Mouse (Mus musculus) embryo, embryonic 9.5 days (tissue): ENCODE data around the gene Fetub.

Experiments
- DNase-seq: peaks from one replicate; pipeline ENCODE4 v3.0.0-alpha.2; 2017; ENCODE audit errors: extremely low spot score

Fetub gene

DNA sequence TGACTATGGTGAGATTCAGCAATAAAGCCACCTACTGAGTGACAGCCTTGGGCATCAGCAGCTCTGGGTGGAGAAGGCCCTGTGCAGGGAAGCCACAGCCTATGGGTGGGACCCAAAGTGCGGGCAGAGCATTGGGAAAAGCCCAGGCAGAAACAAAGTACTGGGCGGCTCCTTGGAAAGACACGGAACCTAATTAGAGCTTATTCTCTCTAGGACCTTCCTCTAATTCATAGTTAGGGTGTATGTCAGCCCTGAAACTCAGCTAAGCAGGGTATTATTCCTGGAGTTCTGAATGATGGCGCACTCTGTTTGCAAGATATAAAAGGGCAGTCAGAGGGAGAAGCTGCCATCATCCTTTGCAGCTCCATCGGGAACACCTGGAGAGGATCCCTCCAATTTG is at the start of gene Fetub:
Gene Fetub (plus strand): TSS at position 301 of the 400 bp plus-strand sequence.
- DNase-seq = no peak

DNA sequence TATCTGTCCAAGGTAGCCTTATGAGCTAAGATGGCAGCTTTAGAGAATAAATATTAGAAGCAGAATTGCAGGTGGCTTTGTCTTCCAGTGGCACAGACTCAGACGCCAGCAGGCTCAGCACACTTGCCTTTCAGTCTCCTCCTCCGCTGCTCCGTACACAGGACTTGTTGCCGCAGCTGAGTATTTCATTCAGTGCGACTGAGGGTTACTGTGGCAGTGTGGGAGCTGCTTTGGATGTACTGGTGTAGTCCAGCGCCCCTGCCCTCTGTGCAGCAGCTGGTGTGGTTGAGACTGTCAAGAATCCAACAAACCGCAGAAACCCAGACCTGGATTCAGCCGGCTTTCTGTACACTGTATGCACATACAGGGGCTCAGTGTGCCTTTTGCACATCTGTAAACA is 45.7 kb upstream of the Fetub start:
- DNase-seq = no peak

DNA sequence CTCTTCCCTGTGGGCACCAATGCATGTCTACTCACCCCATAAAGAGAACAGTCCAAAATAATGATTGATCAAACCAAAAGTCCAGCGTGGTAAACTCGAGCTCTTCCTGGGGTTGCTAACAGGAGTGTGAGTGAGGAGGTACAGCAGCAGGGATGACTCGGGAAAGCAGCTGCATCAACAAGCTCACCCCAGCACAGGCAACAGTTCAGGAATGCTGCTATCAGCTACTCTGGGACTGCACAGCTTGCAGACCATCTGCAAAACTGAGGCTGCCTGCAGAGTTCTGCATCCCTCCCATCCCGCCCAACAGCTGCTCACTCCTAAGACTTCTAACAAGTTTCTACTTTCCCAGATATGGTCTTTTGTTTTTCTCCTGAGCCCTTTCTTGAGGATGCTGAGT is 44.8 kb upstream of the Fetub start:
- DNase-seq = no peak

DNA sequence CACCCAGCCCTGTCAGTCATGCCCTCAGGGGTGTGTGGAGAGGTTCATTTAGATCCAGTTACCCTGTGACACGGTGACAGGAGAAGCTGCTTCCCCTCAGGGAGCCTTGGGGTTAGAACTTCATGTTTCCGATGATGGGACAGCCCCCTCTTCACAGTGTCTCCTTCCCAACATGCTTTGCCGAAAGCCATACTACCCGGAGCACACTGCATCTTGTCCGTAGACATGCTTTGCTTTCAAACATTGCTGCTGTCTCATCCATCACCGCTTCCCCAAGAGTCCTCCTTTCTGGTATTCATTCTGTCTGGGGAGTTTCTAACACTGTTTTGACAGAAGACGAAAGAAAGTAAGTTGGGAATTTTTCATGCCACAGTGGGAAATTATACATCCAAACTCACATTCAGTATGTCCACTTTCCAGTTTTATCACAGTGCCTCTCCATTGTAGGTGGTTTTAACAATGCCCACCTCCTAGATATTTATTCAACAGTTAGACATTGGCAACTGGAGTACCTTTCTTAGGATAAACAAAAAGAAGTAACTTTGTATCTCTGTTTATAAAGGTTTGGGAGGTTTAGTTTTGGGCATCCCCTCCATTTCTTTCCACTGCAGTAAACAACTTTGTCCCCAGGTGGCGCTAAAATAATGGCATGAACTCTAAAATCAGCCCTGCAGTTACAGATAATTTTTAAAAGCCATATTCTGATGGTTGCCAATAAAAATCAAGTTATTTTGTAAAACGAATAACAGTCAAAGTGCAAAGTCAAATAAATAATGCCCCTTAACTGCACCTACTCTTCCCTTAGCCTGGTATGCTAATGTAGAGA is 41.7 kb upstream of the Fetub start:
- DNase-seq = peak; percentile 19

DNA sequence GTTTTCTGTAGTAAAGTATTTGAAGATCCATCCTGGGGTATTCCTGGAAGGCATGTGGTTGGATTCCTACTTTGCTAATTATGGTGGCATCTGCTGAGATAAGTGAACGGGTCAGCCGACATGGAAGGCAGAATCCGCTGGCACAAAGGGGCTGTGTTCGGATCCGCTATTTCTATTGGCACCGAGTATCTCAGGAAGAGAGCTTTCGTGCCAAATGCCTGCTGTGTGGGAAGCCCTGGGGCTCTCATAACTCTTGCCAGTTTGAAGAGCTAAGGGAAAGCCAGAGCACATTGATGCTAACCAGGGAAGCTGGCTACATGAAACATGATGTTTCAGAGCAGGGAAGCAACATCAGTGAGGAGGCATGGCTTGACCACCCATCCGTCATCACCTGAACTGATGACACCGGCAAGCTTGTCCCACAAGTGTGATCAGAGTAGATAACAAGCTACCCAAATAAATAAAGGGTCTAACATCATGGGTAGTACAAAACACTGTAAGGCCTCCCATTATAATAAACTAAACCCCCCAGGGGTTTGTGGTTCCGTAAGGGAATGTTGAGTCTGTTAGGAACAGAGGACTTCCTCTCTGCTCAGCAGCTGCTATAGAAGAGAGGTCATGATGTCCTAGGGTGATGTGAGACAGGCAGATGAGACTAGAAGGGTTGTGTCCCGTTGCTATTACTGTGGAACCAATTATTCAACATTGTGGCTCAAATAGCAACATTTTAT is 40.3 kb upstream of the Fetub start:
- no peak for DNase-seq

DNA sequence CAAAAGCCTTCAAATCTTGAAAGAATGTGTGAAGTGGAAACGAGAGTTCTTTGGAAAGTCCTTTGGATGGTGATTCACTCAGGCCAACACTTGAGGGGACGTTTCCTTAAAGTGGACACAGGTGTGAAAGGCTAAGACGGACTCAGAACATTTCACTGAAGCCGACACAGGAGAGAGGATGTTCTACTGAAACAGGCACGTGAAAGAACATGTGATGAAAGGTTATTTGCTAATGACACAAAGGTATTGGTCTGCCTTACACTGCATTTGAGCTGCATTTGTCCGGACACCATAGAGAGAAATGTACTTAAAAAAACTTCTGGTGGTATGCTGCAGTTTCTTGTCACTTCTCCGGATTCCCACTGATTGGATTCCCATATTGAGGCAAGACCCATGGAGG is 39.4 kb upstream of the Fetub start:
- no peak for DNase-seq

DNA sequence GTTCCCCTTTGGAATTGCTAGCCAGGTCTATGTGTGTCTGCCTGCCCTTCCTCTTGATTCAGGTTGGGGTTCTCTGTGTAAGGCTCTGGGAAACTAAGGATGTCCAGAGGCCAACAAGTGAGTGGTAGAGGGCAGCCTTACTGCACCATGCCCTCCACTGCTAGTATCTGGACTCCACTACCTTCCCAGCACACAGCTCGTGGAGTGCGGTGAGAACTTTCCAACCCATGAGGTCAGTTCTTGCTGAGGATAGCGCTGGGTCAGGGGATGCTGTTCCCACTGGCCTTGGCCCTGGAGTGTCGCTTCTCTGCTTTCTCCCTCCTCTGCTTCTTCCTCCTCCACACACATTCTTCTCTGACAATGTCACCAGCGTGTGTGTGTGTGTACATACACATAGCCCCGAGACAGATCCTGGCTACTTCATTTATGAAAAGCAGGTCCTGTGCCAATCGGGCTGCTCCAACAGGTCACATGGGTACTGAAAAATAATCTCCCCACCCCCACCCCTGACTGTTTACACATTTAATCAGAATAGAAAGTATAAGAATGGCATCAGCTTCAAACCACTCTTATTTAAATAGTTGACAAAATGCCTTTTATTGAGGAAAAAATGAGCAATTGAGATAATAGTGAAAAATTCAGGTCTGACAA is 38.1 kb upstream of the Fetub start:
- no peak for DNase-seq

DNA sequence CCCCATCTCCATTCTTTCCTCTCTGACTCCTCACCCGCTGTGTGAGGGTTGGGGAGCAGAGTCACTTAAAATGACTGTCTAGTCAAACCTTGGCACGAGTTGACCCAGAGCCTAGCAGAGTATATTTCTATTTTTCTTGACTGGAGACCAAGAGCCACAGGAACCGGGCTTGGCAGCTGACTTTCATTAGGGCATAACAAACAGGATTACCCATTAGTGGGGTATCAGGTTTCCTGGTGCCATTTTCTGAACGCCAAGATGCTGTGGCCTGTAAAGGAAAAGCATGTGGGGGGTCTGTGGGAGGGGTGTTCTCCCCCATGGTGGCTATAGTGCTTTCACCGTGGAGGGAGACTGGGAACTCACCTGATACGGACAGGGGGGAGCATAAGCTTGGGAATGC is 37.2 kb upstream of the Fetub start:
- peak; percentile 41 for DNase-seq

DNA sequence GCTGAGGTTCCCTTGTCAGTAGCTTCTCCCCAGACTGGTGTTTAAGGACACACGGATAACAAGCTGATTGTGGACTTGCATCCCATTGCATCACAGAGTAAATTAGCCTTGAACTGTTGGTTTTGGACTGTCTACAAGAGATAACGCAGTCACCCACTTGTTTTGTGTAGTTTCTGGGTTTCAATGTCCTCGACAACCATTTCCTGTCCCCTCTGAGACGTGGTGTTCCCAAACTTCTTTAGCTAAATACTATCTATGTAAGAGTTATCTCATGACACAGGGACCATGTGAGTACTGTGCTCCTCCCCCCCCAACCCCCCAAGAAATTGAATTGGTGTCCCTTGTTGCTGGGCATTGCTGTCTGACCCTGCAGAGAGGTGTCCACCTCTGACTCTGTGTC is 36.6 kb upstream of the Fetub start:
- DNase-seq = no peak

DNA sequence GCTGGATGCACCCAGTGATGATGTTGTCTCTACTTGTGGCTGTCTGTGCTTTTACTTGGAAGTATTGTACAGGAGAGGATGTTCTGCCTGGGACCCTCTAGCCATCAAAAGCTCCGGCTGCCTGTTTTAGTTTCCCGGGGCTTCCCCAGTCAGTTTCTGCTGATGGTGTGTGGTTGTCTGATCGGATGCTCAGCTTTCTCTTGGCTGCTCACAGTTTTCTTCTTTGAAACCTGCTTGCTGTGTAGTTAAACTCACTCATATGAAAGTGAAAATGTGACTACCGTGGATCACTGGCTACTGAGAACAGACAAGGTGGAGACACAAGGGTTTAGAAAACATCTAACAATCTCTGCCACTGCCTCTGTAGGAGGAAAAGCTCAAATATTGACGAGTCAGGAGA is 34.7 kb upstream of the Fetub start:
- DNase-seq = no peak

DNA sequence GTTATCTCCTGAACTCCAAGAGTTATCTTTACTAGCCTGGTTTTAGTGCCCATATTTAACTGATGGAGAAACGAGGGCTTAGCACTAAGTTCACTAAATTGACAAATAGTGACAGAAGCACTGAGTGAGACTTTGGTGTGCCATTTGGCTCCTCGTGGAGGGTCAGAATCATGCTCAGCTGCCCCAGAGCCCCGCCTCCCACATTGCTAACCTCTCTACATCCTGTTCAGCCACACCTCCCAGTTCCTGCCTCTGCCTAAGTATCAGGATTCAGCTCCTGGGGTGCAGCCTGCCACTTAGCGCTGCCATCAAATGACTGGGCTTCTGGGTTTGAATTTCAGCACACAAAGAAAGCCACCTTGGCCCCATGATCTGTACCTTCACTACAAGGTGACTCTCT is 32.8 kb upstream of the Fetub start:
- DNase-seq = no peak

DNA sequence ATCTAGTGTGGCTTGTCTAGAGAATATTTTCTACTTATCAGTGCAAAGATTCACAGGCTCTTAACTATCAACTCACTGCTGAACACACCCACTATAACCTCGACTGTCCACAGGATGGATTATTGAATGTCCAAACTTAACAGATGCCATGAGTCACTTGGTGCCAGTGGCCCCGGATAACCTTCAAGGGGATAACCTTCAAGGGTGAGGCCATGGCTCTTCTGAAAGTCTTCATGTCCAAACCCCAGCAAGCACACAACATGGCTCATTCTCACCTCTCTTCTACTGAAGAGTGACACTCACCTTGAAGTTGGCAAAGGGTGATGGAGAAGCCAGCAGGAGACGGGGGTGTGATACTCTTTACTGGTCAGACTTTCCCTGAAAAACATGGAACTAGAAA is 31.4 kb upstream of the Fetub start:
- no peak for DNase-seq

DNA sequence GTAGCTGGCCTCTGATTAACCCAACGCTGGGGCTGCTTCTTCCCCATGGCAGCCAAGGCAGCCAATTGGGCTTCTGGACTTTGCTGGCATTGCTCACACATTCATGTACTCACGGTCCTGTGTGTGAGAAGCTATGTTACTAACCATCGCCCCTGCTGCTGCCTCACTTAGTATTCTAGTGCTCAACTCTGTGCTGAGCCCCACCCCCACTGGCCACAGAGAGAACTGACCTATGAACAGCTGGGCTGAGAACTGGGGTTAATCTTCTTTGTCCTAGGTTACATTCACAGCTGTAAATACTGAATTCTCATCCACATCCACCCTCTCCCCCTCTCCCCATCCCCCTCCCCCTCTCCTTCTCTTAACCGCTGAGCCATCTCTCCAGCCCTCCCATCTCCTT is 29.3 kb upstream of the Fetub start:
- DNase-seq = no peak

DNA sequence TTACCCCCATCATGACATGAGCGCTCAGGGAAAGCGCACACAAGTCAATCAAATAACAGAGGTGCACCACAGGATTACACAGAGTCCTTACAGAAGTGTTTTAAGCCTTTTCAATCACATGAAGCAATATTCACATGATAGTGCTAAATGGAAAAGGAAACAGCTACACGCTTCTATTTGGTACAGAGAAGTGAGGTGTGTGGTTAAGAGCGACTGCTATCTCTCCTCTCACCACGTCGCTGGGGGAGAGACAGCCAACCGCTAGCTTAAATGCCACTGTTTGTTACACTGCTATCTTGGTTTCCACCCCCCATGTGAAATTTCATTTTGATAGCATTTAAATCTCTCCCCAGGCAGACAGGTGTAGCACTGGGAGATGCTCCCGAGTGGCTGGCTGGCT is 28.4 kb upstream of the Fetub start:
- no peak for DNase-seq

DNA sequence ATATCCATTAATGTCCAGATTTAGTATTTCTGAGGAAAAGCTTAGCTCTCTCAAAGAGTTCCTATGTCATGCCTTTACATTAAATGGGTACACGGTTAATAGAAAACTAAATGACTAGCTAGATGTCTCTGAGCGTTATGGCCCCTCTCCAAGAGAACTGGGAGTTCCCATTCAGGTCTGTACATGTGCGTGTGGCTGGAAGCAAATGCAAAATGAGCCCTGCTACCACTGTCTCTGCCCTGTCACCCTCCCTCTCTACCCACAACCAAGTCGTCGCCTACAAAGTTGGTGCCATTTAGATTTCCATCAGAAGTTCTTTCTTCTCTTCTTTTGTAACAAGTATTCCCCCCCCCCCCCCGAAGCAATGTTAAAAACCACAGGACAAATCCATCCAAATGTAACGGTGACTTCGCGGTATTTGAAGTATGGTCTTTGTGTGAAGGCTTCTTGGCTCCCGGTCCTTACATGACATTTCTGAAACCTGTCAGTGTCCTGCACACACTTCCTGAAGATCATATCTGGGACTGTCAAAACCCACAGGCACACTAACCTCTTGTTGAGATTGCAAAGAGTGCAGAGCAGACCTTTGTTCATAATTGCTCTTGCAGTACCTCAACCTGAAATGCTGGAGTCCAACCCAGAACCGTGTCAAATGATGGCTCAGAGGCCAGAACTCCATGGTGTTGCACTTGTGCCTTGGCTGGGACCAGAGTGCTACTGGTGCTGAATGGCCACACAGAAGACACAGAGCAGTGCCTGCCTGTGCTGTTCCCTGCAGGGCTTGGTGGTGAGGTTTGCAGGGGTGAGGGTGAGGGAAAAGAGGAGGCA is 27.2 kb upstream of the Fetub start, which contains the start of gene Ahsg:
Gene Ahsg (plus strand): TSS at position 595 of the 828 bp plus-strand sequence.
- no peak for DNase-seq

DNA sequence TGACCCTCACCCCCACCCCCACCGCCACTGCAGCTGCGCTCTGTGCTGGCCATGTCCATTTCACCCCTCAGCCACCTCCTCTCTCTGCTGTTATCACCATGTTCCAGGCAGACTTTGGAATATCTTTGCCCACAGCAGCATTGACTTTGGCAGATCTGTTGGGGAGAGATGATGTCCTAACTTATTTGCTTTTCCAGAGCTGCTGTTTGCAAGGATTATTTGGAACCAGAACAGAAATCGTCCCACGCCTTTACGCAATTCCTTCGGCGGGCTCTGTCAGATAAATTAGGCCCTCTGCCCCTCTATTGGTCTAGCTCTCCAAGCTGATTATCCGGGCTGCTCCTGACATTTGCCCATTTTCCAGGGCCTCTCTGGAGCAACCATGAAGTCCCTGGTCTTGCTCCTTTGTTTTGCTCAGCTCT is 26.4 kb upstream of the Fetub start:
- no peak for DNase-seq

DNA sequence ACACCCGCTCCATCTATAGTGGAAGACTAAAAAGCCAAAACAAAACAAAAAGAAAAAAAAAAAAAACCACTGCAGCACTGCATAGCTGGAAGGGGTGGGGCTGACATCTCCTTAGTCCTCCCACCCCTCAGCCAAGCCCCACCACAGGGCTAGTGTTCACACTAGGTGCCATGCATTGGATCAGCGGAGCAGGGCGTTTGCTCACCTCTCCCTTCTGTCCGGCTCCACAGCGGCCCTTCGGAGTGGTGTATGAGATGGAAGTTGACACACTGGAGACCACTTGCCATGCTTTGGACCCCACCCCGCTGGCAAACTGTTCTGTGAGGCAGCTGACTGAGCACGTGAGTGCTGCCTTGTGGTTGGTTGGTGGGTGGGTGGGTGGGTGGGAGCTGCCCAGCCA is 24.0 kb upstream of the Fetub start:
- DNase-seq = no peak

DNA sequence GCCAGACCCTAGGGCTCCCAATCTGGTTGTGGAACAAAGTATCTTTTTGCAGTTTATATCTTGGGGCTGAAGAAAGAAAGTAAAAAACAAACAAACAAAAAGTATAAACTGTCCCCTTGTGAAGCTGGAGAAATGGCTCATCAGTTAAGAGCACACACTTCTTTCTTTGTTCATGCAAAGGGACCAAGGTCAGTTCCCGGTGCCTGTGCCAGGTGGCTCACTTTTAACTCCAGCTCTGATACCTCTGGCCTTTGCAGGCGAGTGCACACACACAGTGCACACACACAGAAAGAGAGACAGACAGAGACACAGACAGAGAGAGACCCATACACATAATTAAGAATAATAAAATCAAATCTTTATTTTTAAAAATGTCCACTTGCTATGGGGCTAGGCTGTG is 21.5 kb upstream of the Fetub start:
- no peak for DNase-seq

DNA sequence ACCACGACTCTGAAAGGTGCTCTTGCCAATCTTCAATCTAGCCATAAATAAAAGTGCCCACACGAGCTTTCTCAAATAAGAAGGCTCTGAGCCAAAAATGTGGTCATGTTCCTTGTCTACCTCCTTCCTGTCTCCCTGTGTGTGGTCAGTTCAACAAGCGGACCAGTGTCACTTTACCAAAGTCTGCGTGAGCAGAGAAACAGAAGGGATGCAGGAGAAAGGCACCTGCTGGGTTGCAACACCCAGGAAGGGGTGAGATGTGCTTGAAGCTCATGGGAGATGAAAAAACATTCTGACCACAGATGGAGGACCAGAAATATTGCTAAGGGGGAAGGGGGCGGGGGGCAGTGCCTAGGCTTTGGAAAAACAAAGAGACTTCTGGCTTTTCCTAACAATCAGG is 18.8 kb upstream of the Fetub start:
- no peak for DNase-seq

DNA sequence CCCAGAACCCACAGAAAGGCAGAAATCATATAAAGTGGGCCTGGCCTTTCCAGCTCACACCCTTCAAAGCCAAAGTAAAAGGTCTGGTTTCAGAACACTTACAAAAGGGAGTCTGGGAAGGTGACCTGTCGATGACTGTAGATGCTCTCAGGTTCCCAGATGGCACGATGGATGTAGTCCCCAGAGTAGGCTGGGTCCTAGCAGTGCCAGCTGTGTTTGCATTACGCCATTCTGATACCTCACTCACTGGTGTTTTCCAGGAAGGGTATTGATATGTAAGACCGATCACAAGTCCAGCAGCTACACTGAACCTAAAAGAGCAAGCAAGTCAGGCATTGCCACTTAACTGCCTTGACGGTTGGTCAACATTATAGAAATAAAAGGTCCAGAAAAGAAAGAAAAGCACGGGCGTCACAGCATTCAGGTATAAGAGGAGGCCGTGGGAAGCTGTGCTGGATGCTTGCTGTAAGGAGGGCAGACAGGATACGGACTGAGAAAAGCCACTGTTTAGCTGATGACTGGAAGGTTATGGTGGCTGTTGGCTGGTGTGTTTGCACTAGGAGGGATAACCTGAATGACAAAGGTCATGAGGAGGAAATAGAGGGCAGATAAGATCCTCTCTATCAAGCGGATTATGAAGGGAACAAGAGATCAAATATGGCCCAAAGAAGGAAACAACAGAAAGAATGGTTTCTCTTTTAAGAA is 18.1 kb upstream of the Fetub start:
- DNase-seq = no peak

DNA sequence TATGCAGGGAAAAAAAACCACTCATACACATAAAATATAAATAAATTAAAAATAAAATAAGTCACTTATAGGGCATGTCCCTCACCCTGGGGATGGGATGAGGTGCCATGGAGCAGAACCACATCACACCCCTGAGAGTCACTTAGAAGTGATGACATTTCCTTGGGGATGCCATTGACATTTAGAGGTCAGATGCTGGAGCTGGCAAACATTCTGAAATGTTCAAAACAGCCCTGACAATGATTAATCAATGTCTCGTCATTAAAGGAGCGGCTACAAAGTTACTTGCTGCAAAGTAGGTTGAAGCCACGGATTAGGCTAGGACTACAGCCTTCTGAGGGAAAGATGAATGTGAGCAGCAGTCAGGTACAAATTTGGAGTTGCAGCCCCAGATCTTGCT is 16.8 kb upstream of the Fetub start:
- DNase-seq = no peak
